Mouse (Mus musculus): Measurements from ENCODE around the gene Gm7544. TPM values are rescaled to one million over a fixed set of nuclear protein-coding genes. Genes with fewer than 3 reads are reported as not detected.
A peak's percentile ranks its signal among the peaks of the same experiment; 100 is the strongest.
"Not testable (repeated sequence)": the region's sequence is repeated elsewhere in the genome, so short reads cannot be mapped to it uniquely, and the experiment has no call there.

The Gm7544 gene
- total and polyA plus RNA-seq, 2 experiments from 2014 or later = not detected

DNA sequence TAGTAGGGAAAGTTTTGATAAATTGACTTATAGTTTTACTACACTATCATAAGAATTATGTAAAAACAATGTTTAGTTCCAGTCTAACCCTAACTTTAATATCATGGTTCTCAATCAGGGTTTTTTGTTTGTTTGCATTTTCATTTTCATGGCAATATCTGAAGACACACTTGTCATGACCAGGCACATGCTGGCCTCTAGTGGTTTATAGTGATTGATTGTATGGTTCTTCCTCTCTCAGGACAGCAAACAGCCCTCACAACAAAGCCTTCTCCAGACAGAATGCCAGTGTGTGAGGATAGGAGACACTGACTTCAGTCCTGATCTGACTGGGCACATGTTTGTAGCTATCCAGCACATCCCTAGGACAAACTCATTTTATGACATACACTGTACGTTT is 17.4 kb upstream of the Gm7544 start:
- DNase-seq (ENCODE audit: low spot score) = no peak
- Histone ChIP-seq H3K9me3 (ENCODE audit: low read length) (no peaks in the 10 kb centered on the region), H3K27ac (ENCODE audit: low read depth, low read length) (no peak overlapping the region), H3K4me3 (ENCODE audit: low read depth, low read length) (no peak overlapping the region), H3K9ac (replicated peaks; ENCODE audit: low read length, poor library complexity, severe bottlenecking) (no peak overlapping the region), H3K4me1 (ENCODE audit: insufficient read depth, low read length) (no peaks in the 10 kb centered on the region), H3K27me3 (ENCODE audit: insufficient read depth, low read length) (no peaks in the 10 kb centered on the region), H3K4me2 (ENCODE audit: low read depth, low read length, poor library complexity, severe bottlenecking) (no peak overlapping the region), H3K36me3 (ENCODE audit: insufficient read depth, low read length) (no peaks in the 10 kb centered on the region)
- WGBS = 81% methylated on average over 1 of the region's 1 CpGs
- TF ChIP-seq CTCF (IDR thresholded peaks at IDR 0.05) = peak; percentile 40
- ATAC-seq (ENCODE audit: low FRiP score) = no peak

DNA sequence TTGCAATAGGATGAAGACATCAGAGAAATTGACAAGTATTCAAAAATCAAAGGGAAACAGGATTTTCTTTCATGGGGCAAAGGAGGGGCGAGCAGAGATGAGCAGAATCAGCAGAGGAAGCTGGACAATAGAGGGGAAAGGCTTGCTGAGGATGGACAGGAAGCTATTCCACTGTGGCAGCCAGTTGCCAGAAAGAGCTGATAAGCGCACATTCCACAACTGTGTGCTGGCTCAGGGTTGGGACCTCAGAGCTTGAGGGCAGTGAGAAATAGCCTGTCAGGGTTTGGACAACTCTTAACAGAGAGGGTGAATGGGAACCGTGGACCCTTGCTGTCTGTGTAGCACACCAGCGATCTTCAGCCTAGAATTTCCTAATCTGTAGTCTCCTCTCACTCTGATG is 16.2 kb upstream of the Gm7544 start:
- H3K27me3 ChIP-seq (ENCODE audit: insufficient read depth, low read length) = no peaks in the 10 kb centered on the region
- H3K27ac ChIP-seq (ENCODE audit: low read depth, low read length) = no peak overlapping the region
- H3K4me2 ChIP-seq (ENCODE audit: low read depth, low read length, poor library complexity, severe bottlenecking) = no peak overlapping the region
- TF ChIP-seq CTCF (IDR thresholded peaks at IDR 0.05) = no peak
- H3K9ac ChIP-seq (replicated peaks; ENCODE audit: low read length, poor library complexity, severe bottlenecking) = no peak overlapping the region
- no peaks in the 10 kb centered on the region for H3K4me1 ChIP-seq (ENCODE audit: insufficient read depth, low read length)
- no peaks in the 10 kb centered on the region for H3K36me3 ChIP-seq (ENCODE audit: insufficient read depth, low read length)
- WGBS = 48% methylated on average over 4 of the region's 4 CpGs
- H3K9me3 ChIP-seq (ENCODE audit: low read length) = no peaks in the 10 kb centered on the region
- DNase-seq (ENCODE audit: low spot score) (no peak), ATAC-seq (ENCODE audit: low FRiP score) (no peak)
- H3K4me3 ChIP-seq (ENCODE audit: low read depth, low read length) = no peak overlapping the region

DNA sequence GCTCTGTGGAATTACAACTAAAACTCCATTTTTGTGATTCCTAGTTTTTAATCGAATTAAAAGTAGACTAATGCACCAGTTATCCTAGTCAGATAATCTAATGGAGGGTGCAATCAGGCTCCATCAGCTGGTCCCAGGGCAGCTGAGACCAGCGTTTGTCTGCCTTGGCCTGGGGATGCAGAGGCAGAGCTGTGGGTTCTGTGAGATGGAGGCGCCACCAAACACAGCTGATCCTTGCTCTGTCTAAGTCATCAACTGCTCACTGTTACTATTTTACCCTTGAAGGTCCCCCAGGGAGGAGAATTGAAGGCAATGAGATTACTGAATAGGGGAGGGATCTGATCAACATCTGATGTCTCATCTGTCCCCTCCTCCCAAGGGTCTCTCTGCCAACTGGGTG is 10.6 kb upstream of the Gm7544 start:
- H3K4me2 ChIP-seq (ENCODE audit: low read depth, low read length, poor library complexity, severe bottlenecking) = no peak overlapping the region
- no peak for TF ChIP-seq CTCF (IDR thresholded peaks at IDR 0.05)
- 66% methylated on average over 3 of the region's 3 CpGs for WGBS
- DNase-seq (ENCODE audit: low spot score) (no peak), ATAC-seq (ENCODE audit: low FRiP score) (no peak)
- no peaks in the 10 kb centered on the region for H3K9me3 ChIP-seq (ENCODE audit: low read length)
- no peak overlapping the region for H3K27ac ChIP-seq (ENCODE audit: low read depth, low read length)
- no peaks in the 10 kb centered on the region for H3K4me1 ChIP-seq (ENCODE audit: insufficient read depth, low read length)
- no peaks in the 10 kb centered on the region for H3K36me3 ChIP-seq (ENCODE audit: insufficient read depth, low read length)
- H3K9ac ChIP-seq (replicated peaks; ENCODE audit: low read length, poor library complexity, severe bottlenecking) = no peak overlapping the region
- H3K27me3 ChIP-seq (ENCODE audit: insufficient read depth, low read length) = no peaks in the 10 kb centered on the region
- no peak overlapping the region for H3K4me3 ChIP-seq (ENCODE audit: low read depth, low read length)

DNA sequence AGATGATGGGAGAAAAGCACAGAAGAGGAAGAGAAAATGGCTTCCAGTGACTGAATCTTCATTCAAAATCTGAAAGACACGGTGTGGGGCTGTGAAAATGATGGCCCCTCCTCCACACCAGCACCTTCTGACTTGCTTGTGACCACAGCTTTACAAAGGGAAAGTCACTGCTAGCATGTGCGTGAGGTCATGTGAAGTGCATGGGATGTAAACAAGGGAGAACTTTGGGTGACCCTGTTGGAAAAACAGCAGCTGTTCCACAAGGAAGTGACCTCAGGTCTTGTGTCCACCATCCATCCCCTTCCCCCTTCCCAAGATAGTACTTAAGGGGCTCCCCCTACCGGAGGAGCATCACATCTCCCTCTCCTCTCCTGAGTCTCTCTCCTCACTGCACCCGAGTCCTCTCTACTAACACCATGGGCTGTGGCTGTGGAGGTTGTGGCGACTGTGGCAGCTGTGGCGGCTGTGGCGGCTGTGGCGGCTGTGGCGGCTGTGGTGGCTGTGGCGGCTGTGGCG is 4.1 kb upstream of the Gm7544 start, which contains the start of gene Gm47955:
Gene Gm47955, plus strand, starts transcription at position 417 of the 516 bp plus-strand sequence.
- WGBS = 94% methylated on average over 11 of the region's 11 CpGs
- Histone ChIP-seq H3K4me2 (ENCODE audit: low read depth, low read length, poor library complexity, severe bottlenecking) (no peak within 1 kb of the TSS), H3K9me3 (ENCODE audit: low read length) (no peaks in the 10 kb centered on the region), H3K36me3 (ENCODE audit: insufficient read depth, low read length) (no peaks in the 10 kb centered on the region), H3K4me3 (ENCODE audit: low read depth, low read length) (no peak within 1 kb of the TSS), H3K4me1 (ENCODE audit: insufficient read depth, low read length) (no peaks in the 10 kb centered on the region), H3K27me3 (ENCODE audit: insufficient read depth, low read length) (no peaks in the 10 kb centered on the region), H3K27ac (ENCODE audit: low read depth, low read length) (no peak within 1 kb of the TSS), H3K9ac (replicated peaks; ENCODE audit: low read length, poor library complexity, severe bottlenecking) (no peak within 1 kb of the TSS)
- ATAC-seq (ENCODE audit: low FRiP score) (no peak), DNase-seq (ENCODE audit: low spot score) (no peak)
- TF ChIP-seq CTCF (IDR thresholded peaks at IDR 0.05) = no peak

DNA sequence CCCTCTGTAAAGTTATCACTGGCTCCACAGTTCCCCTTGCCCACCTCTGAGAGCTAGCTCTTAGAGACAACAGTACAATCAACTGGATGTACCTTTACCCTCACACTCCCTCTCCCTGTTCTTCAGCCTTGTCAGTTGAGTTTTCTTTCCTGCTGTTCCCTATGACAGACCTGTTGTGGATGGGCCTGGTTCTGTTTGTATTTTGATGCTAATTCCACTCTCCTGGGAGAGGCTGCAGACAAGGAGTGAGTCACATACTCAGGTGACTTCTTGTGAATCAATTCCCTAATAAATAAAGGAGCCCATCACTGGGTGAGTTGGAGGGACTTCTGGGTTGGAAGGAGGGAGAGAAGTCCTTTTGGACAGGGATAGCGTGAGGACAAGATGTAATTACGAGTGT is 7.2 kb downstream of the Gm7544 start:
- TF ChIP-seq CTCF (IDR thresholded peaks at IDR 0.05) = no peak
- no peak overlapping the region for H3K4me2 ChIP-seq (ENCODE audit: low read depth, low read length, poor library complexity, severe bottlenecking)
- DNase-seq (ENCODE audit: low spot score) (no peak), ATAC-seq (ENCODE audit: low FRiP score) (no peak)
- no peaks in the 10 kb centered on the region for H3K9me3 ChIP-seq (ENCODE audit: low read length)
- no peaks in the 10 kb centered on the region for H3K4me1 ChIP-seq (ENCODE audit: insufficient read depth, low read length)
- no peak overlapping the region for H3K27ac ChIP-seq (ENCODE audit: low read depth, low read length)
- H3K9ac ChIP-seq (replicated peaks; ENCODE audit: low read length, poor library complexity, severe bottlenecking) = no peak overlapping the region
- H3K36me3 ChIP-seq (ENCODE audit: insufficient read depth, low read length) = no peaks in the 10 kb centered on the region
- H3K27me3 ChIP-seq (ENCODE audit: insufficient read depth, low read length) = no peaks in the 10 kb centered on the region
- no peak overlapping the region for H3K4me3 ChIP-seq (ENCODE audit: low read depth, low read length)
- WGBS = 91% methylated on average over 2 of the region's 2 CpGs

DNA sequence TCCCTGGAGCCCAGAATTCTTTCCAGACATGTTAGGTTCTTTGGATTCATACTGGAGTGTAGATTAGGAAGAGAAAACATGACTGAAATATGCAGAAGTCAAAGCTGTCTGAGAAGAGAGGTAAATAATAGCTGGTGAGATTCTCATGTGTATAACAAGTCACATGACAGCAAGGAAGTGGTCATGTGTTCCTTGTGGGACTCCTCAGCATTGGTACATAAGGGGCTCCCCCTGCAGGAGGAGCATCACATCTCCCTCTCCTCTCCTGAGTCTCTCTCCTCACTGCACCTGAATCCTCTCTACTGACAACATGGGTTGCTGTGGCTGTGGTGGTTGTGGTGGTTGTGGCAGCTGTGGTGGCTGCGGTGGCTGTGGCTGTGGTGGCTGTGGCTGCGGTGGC is 9.8 kb downstream of the Gm7544 start:
- H3K27ac ChIP-seq (ENCODE audit: low read depth, low read length); H3K4me1 ChIP-seq (ENCODE audit: insufficient read depth, low read length); H3K4me3 ChIP-seq (ENCODE audit: low read depth, low read length); ATAC-seq (ENCODE audit: low FRiP score); H3K4me2 ChIP-seq (ENCODE audit: low read depth, low read length, poor library complexity, severe bottlenecking); H3K9me3 ChIP-seq (ENCODE audit: low read length); DNase-seq (ENCODE audit: low spot score); H3K36me3 ChIP-seq (ENCODE audit: insufficient read depth, low read length); H3K9ac ChIP-seq (replicated peaks; ENCODE audit: low read length, poor library complexity, severe bottlenecking); H3K27me3 ChIP-seq (ENCODE audit: insufficient read depth, low read length): not testable (repeated sequence)
- WGBS = 100% methylated on average over 2 of the region's 2 CpGs

DNA sequence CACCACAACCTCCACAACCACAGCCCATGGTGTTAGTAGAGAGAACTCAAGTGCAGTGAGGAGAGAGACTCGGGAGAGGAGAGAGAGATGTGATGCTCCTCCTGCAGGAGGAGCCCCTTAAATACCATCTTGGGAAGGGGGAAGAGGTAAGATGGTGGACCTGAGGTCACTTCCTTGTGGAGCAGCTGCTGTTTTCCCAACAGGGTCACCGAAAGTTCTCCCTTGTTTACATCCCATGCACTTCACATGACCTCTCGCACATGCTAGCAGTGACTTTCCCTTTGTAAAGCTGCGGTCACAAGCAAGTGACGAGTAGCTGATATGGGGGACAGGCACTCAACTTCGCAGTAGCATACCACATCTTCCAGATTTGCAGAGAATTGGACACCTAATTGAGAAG is 12.5 kb downstream of the Gm7544 start, which contains the start of gene A030003K21Rik:
Gene A030003K21Rik, minus strand, starts transcription at position 94 of the 400 bp plus-strand sequence.
- not testable (repeated sequence) for H3K27me3 ChIP-seq (ENCODE audit: insufficient read depth, low read length); DNase-seq (ENCODE audit: low spot score); H3K36me3 ChIP-seq (ENCODE audit: insufficient read depth, low read length); H3K9ac ChIP-seq (replicated peaks; ENCODE audit: low read length, poor library complexity, severe bottlenecking); H3K4me1 ChIP-seq (ENCODE audit: insufficient read depth, low read length); H3K4me3 ChIP-seq (ENCODE audit: low read depth, low read length); H3K27ac ChIP-seq (ENCODE audit: low read depth, low read length); ATAC-seq (ENCODE audit: low FRiP score); H3K4me2 ChIP-seq (ENCODE audit: low read depth, low read length, poor library complexity, severe bottlenecking); H3K9me3 ChIP-seq (ENCODE audit: low read length)
- no CpG with 5 or more reads among the region's 6 CpGs for WGBS

DNA sequence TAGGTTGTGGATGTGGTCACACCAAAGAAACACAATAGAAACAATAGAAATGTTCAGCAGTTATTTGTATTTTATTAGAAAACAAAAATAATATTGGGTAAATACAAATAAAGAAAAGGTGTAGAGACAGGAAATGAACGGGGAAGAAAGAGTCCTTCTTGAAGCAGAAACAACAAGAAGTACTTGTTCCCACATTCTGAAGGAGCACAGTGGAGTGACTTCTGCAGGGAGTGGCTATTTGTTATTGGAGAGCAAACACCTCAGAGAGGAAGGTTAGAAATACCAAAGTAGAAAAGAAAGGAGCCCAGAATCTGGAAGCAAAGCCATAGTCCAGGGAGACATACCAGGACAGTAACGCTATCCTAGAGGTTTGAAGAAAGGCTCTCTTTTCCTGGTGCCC is 13.3 kb downstream of the Gm7544 start:
- H3K4me3 ChIP-seq (ENCODE audit: low read depth, low read length); H3K9ac ChIP-seq (replicated peaks; ENCODE audit: low read length, poor library complexity, severe bottlenecking); H3K27ac ChIP-seq (ENCODE audit: low read depth, low read length); ATAC-seq (ENCODE audit: low FRiP score); DNase-seq (ENCODE audit: low spot score); H3K27me3 ChIP-seq (ENCODE audit: insufficient read depth, low read length); H3K4me2 ChIP-seq (ENCODE audit: low read depth, low read length, poor library complexity, severe bottlenecking); H3K36me3 ChIP-seq (ENCODE audit: insufficient read depth, low read length); H3K9me3 ChIP-seq (ENCODE audit: low read length); H3K4me1 ChIP-seq (ENCODE audit: insufficient read depth, low read length): not testable (repeated sequence)
- WGBS = 88% methylated on average over 1 of the region's 2 CpGs
